Mouse (Mus musculus): ENCODE data around the gene Olfr1395. TPM values are rescaled to one million over a fixed set of nuclear protein-coding genes. Genes with fewer than 3 reads are reported as not detected.

Olfr1395 gene
- total RNA-seq (2021) = not detected

DNA sequence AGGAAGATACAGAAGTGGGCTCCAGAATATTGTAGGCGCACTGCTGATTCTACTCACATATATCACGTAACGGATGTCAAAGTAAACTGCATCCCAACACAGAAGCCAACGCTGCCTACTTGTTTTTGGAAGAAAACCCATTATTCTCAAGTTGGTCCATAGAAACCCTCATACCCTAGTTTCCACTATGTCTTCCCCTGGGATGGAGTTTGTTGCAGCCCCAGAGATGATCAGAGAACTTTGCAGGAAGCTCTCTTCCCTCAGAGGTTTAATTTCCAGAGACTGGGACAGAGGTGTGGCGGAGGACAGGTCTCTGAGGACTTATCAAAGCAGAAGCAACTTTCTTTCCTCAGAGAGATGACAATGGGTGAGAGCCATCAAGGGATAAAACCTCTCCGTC lies at the start of gene Olfr1395:
Gene Olfr1395, plus strand, starts transcription at position 301 of the 400 bp plus-strand sequence.
- intact Hi-C loops (cut with DNase I) = no loop called here
- no peak for DNase-seq

DNA sequence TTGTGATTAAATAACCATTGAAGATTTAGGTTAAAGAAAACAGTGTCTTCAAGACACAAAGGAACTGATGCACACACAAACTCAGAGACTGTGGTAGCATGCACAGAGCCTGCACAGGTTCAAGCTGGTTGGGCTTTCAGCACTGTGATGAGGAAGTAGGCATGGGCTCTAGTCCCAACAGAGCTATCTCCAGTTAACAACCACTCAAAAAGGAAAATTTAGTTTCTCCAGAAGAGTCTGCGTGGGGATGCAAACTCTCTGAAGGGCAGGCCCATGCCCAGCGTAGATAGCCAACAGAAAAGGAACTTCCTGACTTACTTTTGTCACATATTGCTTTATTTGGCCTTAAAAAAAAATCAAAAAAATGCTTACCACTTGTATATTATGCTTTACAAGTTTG lies 49.3 kb upstream of the Olfr1395 start:
- intact Hi-C loops (cut with DNase I) = no loop called here
- DNase-seq = no peak

DNA sequence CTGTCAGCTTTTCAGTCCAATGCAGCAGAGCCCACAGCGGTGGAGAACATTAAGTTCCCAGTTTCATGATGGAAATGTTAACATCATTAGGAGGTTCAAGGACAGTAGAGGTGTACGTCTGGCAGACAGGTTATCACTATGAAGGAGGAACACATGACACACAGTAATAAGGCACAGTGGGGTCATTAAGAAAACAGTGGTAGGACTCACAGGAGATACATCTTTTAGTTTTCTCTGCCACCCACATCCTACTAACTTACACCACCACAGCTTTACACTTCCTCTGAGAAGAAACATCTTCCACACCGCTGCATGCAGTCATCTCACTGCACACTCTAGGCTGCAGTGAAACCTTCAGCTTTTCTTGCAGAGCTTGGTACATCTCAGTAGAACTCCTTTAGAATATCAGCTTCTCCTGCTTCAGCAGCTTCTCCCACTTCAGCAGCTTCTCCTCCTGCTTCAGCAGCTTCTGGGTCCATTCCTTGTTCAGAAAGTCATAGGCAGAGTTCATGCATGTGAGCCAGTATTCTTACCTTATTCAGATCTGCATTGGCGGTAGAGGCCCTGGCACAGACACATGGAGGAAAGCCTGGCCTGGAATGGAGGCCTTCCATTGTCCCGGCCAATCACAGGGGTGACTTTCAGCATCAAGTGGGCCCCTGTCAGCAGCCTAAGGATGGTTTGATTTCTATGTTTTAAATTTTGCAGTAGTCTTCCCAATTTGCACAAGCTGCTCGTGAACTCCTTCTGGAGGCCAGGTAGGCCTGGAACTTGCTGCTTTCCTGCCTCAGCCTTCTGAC lies 48.0 kb upstream of the Olfr1395 start:
- no peak for DNase-seq
- intact Hi-C loops (cut with DNase I) = no loop called here

DNA sequence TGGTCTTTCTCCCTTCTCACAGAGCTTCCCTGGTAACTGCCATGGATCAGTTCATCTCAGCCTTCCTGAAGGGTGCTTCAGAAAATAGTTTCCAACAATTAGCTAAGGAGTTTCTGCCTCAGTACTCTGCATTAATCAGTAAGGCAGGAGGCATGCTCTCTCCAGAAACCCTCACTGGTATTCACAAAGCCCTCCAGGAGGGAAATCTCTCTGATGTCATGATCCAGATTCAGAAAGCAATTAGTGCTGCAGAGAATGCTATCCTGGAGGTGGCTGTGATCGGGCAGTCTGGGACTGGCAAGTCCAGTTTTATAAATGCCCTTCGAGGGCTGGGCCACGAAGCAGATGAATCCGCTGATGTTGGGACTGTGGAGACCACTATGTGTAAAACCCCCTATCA lies 46.7 kb upstream of the Olfr1395 start:
- DNase-seq = no peak
- intact Hi-C loops (cut with DNase I) = no loop called here

DNA sequence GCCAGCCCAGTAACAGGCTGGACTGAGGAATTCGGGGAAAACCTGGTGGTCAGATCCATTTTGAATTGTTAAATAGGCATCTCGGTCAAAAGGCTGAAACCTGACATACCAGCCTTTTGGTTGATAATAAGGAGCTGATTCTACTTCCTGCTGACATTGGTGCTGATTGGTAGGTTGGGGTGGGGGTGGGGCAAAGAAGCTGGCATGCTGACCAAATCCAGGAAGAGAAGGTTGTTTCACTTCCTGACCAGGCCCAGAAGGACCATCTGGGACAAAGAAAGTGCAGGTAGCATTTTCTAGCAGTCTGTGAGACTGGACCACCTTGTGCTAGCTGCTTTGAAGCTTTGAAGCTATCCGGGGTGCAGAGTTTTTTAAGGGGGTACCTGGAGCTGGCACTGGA lies 41.7 kb upstream of the Olfr1395 start:
- intact Hi-C loops (cut with DNase I) = loop anchor here (5.0 kb wide), 1 partner anchor 228 kb away; the partner anchor contains the start of gene Irgm1
- no peak for DNase-seq

DNA sequence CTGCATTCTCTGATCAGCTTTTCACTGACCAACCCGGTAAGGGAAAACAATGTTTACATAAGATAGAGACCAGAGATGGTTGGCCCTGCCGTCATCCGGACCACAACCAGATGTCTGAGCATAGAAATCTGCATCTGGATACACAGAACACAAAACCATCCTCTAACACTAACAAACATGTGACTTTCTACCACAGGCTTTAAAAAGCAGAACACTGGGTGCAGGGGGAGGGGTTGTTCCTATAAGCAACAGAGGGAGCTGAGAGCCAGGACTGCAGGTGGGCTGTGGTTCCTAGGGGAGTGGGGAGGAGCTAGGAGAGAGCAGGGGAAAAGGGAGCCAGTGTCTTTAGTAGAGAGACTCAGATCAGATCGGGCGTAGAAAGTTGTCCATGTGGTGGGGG lies 40.6 kb upstream of the Olfr1395 start:
- no peak for DNase-seq
- intact Hi-C loops (cut with DNase I) = loop anchor here (5.0 kb wide), 1 partner anchor 229 kb away; the partner anchor contains the start of gene Irgm1

DNA sequence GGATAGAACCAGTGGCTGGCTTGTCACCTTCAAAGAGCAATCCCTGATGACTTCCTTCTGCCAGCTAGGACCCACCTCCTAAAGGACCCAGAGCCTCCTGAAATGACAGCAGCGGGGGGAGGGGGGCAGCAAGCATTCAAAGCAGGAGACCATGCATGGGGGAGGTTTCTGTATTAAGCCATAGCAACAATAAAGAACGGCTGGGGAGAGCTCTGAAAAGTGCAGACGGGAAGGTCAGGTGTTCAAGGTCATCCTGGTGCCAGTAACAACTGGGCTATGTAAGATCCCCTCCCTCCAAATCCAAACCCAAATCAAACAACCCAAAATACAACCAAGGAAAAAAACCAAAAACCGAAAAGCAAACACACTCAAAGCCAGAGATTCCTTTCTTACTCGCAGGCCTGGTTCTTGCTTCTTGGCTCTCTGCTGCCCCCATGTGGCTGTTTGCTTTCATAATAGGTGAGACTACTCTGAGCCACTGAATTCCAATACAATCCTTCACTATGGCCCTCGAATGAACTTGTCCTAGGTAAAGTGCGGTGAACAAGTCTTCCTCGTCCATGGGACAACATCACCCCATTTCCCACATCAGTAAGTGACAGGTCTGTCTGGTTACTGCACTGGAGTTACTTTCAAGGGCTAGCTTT lies 38.9 kb upstream of the Olfr1395 start:
- peak; percentile 89 for DNase-seq
- intact Hi-C loops (cut with DNase I) = loop anchor here (5.0 kb wide), 1 partner anchor 231 kb away; the partner anchor contains the start of gene Irgm1

DNA sequence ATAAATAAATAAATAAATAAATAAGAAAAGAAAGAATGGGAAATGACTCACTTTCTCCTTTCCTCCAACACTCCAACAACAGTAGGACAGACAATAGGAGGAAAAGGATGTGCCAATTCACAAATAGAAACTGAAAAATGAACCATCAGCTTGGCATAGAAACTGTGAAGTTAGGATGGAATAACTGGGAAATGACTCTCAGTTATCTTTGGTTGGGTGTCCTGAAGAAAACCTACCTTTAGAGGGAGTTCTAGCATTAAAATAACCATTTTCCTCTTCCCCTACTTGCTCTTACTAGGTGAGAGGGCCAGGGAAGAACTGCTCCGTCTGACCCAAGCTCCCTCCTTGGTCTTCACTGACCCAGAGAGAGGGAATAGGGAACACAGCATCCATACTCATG lies 36.3 kb upstream of the Olfr1395 start:
- intact Hi-C loops (cut with DNase I) = loop anchor here (5.0 kb wide), 1 partner anchor 313 kb away; no protein-coding TSS in a partner anchor
- DNase-seq = no peak

DNA sequence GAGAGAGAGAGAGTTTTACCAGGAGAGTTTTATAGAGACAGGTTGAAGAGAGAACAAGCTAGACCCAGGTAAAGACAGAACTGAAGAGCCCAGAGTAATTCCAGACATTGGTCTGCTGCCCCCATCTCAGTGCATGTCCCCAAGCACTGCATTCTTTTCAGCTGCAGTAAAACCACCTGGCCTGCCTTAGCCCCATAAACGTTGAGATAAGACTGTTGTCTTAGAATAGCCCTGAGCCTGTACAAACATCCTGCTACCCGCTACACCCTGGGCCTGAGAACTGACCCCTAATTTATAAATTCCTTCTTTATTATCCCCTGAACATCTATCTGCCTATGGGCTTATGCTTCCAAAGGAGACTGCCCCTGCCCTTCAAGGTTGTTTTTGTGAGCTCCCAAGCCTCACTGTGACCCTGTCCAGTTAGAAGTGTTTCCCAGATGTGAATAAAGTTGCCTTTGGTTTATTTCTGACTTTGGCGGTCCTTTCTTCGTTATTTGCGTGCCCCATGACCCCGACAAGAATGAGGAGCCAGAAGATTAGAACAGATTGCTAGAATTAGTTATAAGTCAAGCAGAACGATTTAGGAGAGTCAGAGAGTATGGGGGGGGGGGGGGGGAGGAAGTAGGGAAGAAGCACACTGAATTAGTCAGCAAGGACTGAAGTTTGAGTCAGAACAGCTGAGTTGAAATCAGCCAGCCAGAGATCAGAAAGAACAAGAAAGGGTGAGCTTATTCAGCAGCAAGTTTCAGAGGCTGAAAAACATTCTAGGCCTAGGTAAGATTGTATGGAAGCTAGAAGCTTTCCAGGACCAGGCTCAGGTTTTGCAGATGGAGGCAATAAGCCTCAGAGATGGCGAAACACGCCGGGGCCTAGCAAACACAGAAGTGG lies 34.2 kb upstream of the Olfr1395 start:
- intact Hi-C loops (cut with DNase I) = loop anchor here (5.0 kb wide), 1 partner anchor 316 kb away; no protein-coding TSS in a partner anchor
- no peak for DNase-seq

DNA sequence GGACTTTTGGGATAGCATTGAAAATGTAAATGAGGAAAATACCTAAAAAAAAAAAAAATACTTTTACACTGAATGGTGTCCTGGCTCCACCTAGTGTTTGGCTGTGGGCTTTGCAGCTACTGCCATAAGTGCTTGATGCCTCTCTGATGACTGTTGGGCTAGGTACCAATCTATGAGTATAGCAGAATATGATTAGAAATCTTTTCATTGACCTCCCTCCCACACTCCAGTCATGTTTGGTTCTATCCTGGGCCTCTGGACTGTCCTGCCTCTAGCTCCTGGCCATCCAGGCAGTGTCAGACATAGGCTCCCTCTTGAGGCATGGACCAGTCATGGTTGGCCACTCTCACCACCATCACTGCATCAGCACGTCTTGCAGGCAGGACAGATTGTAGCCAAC lies 33.2 kb upstream of the Olfr1395 start:
- no peak for DNase-seq
- intact Hi-C loops (cut with DNase I) = loop anchor here (5.0 kb wide), 1 partner anchor 317 kb away; no protein-coding TSS in a partner anchor

DNA sequence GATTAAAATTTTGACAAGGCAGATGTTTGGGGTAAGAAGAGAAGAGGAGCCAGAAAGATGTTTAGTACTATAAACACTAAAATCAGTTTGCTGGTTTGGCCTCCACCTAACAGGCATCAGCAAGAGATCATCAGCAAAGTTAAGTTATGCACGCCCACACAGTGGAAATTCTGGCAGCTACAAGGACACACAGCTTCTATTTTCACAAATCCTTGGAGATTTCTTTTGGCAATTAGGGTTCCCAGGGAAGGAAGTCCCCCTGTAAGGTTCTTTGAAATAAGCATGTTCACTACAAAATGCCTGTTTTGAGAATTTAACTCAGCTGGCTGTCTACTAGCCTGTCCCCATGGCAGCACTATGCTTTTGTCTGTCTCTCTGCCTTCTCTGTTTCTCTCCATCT lies 31.1 kb upstream of the Olfr1395 start:
- intact Hi-C loops (cut with DNase I) = no loop called here
- DNase-seq = no peak

DNA sequence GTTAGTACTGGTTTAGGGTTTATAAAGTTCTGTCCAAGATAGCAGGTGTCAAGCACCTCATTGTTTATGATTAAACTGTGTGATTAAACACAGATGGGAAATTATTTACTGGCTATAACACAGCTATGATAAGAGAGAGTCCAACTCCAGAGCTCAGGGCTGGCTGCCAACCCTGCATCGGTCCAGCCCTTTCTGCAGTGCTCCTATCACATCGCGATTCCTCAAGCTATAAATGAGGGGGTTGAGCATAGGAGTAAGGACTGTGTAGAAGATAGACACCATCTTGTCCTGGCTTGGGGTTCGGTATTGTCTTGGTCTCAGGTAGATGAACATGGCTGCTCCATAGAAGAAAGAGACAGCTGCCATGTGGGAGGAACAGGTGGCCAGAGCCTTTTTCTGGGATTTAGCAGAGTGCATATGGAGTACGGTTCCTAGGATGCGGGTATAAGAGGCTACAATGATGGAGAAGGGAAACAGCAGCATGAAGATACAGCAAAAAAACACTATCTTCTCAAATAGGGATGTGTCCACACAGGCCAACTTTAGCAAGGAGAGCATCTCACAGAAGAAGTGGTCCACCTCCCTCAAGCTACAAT lies 29.4 kb upstream of the Olfr1395 start:
- no peak for DNase-seq
- intact Hi-C loops (cut with DNase I) = no loop called here

DNA sequence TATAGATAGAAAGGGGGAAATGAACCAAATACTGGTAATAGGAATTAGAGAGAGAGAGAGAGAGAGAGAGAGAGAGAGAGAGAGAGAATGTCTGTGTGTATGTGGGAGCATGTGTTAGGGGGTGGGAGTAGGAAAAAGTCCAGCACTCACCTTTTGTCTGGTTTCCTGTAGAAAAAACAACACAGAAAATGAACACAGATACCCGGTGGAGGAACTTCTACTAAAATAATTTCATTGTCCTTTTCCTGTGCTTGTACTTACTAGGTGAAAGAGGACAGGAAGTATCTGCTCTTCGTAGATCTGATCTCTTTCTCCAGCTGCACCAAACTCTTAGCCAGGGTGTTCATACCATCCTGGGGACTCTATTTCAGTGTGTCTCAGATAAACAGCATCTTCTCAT lies 27.9 kb upstream of the Olfr1395 start:
- DNase-seq = no peak
- intact Hi-C loops (cut with DNase I) = no loop called here

DNA sequence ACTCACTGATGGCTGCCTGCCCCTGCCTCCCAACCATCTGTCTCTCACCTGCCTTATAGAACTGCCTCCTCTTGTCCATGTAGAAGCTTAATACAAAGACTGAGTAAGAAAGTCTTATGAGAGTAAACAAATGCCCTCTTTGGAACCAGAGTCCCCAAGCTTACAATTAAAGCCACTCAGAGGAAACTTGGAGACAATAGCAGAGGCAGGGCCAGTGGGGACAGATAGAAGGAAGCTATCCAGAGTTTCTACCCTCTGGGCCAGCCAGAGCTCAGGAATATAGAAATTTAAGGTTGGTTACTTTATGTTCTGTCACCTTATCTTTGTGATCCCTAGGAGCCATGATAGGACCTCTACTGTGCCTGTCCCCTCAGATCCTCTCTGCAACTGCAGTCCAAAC lies 27.3 kb upstream of the Olfr1395 start, which contains the start of gene Olfr1396:
Gene Olfr1396, minus strand, starts transcription at position 101 of the 400 bp plus-strand sequence.
- no peak for DNase-seq
- intact Hi-C loops (cut with DNase I) = no loop called here

DNA sequence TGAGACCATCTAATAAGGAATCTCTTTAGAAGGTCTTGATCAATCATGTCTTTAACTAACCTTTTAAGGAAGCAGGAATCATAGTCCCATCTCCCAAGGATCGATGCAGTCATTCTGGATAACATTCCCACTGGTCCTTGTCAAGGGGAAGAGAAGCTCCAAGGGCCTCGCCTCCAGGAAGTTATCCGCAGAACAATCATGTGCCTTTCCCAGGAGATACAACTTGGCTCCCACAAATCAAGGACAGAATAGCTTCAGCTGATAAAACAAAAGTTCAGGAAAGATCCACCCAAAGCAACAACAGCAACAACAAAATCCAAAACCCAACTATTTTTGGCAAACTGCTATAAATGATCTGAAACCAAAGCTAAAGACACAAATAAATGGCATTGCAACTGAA lies 22.4 kb upstream of the Olfr1395 start:
- DNase-seq = no peak
- intact Hi-C loops (cut with DNase I) = no loop called here

DNA sequence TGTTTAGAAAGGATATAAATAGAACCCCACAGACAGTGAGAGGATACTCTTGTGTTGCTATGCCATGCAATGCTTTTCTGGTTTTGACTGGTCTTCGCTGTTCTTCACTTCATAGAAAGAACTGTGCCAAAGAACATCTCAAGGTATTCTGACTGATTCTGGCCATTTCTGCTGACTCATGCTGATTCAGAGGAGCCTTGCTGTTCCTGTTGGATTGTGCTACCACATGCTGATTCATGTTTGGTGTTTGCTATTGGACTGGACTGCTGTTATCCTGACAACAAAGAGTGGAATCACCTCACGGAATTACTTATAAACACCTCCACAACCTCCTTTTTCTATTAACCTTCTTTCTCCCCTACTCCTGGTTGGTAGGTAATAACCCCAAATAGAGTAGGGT lies 17.9 kb upstream of the Olfr1395 start:
- intact Hi-C loops (cut with DNase I) = no loop called here
- DNase-seq = no peak

DNA sequence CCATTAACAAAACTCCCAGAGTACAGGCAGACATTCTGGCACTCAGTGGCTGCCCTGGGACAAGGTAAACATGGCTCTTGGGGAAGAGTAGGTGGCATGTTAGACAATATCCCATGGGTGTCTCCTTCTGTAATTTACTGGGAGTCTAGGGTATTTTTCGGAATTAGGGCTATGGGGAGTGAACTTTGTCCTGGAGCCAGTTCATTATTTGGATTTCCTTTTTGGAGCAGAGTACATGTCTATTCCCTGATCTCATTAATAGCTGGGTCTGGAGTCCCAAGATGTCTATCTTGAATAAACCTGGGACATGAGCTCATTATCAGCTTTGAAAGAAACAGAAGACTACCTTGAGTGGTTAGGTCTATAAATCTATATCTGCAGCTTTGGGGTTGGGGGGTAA lies 12.0 kb downstream of the Olfr1395 start, which contains the start of gene Olfr1394:
Gene Olfr1394, plus strand, starts transcription at position 301 of the 400 bp plus-strand sequence.
- intact Hi-C loops (cut with DNase I) = no loop called here
- no peak for DNase-seq

DNA sequence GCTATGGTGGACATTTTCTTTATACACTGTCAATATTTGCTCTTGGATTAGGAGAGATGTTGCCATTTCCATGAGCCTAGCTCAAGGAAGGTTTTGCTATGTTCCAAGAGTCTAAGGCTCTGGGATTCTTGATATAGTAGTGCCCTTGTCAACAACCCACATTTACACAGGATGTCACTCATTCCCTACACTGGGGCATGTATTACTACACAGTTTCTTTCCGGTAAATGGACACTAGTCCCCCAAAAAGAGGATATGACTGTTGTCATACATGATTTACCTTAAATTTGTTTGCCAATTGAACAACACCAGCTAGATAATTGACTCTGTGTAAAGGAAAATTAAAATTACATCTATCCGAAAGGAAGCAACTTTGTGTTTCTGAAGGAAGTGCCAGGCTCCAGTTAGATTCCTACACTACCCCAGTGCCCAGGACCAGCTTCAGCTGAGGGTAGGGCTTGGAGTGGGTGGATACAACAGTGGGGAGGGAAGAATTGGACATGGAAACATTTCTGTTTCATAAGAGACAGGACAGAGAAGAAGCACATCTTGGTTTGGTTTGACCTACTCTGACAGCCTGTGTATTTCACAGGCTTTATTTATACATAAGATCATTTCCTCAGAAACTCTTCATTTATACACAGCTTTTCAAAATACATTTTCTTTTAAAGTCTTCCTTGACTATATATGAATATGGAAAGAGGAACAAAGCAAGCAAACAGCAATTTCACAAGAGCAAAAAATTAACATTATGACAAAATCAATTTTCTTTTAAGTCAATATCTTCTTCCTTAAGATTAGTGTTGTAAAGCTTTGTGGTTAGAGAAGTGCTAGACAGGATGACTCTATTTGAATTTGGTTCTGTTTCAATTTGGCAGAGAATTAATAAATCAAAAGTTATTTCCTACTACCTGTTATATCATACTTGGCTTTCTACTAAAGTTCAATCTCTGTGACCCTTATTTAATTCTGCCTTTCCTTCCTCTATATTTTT lies 15.0 kb downstream of the Olfr1395 start:
- DNase-seq = no peak
- intact Hi-C loops (cut with DNase I) = no loop called here
